Mouse (Mus musculus) liver, adult 2 months (tissue): ENCODE results near the gene Aldh18a1.

Experiments
- CTCF ChIP-seq: fragments of 200-500 bp; IDR thresholded peaks from 2 replicates; pipeline ENCODE4 v1.5.1; 2011; ENCODE audit warnings: low read depth, low read length, control low read depth
- POLR2A ChIP-seq: fragments of 200-500 bp; IDR thresholded peaks from 2 replicates; pipeline ENCODE4 v1.6.1; 2011; ENCODE audit warnings: low read length, control low read depth; ENCODE audit not compliant: insufficient read depth; ENCODE audit errors: extremely low read depth

DNA sequence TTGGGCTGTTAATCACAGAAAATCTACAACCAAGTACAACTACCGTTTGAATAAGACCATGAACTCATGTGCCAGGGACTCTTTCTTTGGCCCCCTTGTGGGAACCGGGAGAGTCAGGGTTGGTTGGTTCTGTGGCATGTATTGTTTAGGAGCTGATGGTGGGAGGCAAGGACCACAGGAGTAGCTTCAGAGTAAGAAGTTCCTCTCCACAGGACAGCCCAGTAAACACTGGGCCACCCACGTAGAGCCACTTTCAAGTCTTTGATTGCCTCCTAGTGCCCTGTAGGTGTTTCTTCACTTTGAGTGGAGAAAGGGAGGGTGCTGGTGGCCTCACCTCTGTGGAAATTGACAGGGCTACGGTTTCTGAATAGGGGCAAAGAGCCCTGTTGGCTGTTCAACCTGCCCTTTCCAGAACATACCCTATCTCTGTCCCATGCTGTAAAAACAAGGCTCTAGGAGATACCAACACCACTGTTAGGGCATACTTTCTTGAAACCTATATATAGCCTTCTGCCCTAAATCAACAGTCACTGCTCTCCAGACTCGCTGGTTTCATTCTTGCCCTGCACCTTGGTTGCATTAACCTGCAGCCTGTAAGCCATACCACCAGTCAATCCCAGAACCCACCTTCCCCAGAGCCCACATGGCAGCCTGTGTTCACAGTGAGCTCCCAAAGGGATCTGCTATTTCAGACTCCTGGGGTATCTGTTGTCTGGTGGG is 39.3 kb downstream of the Aldh18a1 start:
- TF ChIP-seq CTCF (no peak), POLR2A (no peak)
